Mouse (Mus musculus): Measurements from ENCODE around the gene Exosc2.
A peak's percentile ranks its signal among the peaks of the same experiment; 100 is the strongest.
"Not testable (repeated sequence)": the region's sequence is repeated elsewhere in the genome, so short reads cannot be mapped to it uniquely, and the experiment has no call there.

The Exosc2 gene

DNA sequence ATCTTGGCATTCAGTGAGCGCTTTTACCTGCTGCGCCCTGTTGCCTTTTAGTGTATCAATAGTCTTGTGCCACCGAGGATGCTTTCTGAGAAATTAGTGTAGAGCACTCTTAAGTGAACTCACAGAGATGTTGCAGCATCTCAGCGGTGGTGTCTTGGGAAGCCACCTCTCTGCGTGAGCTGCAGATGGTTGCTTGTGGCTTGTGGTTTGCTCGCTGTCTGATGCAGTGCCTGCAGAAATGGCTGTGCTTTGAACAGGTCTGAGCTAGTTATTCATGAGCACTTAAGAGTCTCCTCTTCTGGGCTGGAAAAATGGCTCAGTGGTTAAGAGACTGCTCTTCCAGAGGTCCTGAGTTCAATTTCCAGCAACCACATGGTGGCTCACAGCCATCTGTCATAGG lies 8.1 kb downstream of the Exosc2 start:
- no peak for DNase-seq

DNA sequence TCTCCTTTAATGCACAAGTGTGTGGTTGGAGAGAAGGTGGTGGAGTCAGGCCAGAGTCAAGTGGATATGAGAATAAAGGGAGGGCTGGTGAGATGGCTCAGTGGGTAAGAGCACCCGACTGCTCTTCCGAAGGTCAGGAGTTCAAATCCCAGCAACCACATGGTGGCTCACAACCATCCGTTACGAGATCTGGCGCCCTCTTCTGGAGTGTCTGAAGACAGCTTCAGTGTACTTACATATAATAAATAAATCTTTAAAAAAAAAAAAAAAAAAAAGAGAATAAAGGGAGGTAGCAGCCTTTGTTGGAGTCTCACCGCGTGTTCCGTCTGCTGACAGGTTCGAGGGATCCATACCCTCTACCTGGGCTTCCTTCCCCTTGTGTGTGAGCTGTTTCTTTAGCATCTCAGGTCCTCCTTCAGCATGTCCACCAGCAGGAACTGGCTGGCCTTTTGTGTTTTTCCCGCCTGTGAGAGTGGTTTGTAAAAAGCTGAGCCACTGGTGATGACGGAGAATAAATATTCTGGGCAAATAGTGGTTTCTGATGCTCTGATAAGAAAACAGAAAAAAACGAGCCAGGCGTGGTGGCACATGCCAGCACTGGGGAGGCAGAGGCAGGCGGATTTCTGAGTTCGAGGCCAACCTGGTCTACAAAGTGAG lies 10.7 kb downstream of the Exosc2 start:
- DNase-seq = not testable (repeated sequence)

DNA sequence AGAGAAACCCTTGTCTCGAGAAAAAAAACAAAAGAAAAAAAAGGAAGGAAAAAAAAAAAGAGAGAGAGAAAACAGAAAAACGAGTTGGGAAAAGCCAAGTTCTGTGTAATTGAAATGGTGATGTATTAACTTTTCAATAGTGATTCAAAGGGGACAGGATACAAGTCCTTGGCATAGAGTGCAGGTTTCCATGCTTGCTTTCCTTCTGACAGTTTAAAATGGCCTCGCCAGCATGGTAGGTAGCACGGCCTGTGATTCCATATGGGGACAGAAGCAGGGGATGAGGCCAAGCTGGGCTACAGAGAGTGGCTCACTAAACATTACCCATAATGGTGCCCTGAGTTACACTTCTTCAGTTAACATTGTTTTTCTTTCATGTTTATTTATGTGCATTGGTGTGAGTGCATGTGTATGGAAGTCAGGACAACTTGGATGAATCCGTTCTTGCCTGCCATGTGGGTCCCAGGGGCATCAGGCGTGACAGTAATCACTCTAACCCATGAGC lies 11.3 kb downstream of the Exosc2 start:
- DNase-seq = no peak

DNA sequence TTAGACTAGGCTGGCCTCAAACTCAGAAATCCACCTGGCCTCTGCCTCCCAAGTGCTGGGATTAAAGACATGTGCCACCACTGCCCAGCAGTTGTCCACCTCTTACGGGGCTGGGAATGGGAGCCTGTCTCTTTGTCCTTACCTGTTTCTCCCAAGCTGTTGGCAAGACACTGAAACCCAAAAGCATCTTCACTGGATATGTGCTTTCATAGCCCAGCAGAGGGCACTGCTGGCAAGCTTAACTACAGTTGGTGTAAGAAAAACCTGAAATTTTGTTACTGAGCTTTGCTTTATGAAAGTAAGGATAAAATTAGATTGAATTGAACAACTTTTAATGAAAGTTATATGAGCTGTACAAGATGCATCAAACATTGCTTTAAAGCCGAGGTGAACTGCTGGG lies 13.2 kb downstream of the Exosc2 start:
- peak; percentile 65 for DNase-seq

DNA sequence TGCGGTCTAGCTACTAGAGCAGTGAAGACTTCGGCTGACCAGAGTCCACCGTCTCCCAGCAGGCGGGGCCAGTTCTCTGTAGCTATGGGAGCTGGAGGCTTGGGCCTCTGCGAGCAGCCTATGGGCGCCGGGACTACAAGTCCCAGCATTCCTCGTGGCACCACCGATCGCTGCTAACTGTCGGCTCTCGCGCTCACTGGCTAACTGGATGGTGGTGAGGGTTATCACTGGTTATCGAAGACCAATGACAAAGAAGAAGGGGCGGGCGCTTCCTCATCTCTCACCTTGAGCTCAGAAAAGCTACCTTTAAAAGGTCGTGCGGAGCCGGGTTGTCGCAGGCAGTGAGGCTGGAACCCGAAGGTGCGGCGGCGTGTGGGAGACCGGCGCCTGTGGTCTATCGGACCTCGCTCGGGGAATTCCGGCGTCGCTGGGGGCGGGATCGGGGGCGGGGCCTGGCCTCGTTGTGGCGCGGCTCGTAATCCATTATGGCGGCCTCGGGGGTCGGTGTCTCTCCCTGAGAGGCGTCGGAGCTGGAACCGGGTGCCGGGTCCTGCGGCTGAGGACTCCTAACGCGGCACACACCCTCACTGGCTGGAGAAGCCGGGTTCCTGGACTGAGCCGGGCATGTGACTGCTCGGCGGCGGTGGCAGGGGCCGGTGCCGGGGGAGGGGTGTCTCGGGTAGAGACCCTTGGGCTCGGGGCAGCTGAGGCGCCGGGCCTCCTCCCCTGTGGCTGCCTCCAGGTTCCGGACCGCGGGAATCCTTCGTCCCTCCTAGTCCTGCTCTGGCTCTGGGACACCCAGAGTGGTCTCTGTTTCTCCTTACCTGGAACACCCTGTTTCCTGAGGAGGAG lies 17.8 kb downstream of the Exosc2 start, which contains the start of gene Abl1:
Gene Abl1, plus strand, starts transcription at position 303 of the 852 bp plus-strand sequence.
- DNase-seq = peak; percentile 97

DNA sequence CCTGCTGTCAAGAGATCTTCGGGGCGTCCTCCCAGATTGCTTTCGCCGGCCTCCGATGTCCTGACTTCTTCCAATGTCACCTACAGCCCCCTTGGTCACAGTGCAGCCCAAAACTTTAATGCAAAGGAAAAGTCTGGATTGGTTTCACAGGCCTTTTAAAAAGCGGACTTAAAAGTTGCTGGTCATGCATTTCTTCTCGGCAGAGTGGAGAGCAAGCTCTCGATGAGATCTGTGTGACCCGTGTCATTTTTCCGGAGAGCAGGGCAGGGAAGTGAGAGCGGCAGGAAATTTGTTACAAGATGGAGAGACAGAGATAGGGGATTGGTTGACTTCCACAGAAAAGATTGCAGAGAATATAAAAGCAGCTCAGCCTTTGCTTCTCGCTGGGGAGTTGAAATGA lies 18.5 kb downstream of the Exosc2 start:
- no peak for DNase-seq

DNA sequence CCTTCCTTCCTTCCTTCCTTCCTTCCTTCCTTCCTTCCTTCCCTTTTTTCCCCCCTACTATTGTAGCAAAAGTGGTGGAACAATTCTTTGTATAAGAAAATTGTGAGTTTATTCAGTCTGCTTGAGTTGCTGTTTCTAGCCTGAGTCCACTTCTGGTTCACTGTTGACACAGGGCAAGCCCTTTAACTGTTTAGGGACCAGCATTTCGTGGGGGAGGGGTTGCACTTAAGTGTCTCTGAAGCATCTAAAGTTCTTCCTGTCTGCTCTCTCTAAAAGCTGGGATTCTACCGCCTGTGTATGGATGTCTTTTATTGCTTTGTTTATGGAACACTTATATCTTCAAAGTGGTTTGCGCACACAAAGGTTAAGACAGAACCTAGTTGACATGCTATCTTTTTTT lies 19.5 kb downstream of the Exosc2 start:
- DNase-seq = no peak

DNA sequence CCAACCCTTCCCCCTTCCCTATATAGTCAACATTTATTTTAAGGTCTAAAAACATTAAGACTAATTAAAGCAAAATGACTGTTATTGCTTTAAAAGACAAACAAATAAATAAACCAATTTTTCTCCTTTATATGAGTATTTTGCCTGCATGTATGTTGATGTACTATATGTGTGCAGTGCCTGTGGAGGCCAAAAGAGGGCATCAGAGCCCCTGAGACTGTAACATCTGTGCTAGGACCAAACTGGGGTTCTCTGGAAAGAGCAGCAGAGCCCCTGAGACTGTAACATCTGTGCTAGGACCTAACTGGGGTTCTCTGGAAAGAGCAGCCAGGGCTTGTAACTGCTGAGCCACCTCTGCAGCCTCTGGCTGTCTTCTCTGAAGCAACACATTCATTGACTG lies 27.7 kb downstream of the Exosc2 start:
- DNase-seq = no peak

DNA sequence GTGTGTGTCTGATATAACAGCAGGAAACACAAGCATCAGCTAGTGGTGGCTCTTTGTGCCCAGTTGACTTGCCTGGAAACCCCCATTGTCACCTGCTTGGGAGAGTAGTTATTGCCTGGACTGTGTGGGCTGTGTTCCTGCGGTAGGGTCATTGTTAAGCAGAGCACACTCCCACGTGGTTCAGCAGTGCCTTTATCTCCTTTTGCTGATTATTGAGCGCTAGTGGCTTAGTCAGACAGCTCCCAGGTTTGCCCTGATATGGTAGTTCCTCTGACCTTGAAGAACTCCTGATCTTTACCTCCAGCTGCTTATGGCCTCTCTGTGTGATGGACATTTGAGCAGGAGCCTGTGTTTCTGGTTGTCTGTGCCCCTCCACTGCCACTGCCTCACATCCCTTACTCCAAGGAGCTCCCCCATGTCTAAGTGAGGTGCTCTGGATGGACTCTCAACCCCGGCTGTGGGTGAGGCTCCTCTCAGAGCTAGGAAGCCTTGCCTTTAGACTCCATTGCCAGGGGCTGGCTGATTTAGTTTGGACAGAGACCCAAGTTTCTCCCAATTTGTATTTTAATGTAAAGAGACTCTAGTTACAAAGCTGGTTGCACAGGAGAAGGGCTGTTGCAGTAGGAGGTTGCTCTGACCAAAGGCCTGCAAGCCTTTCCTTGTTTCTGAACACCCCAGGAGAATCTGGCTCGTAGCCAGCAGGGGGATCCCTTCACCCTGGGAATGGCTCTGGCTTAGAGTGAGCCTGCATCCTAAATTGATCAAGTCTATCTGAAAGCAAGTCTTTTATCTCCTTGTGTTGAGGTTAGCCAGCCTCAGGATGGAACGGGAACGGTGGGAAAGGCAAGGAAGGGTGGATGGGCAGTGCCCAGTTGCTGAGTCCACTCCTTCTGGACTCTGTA lies 30.3 kb downstream of the Exosc2 start:
- DNase-seq = no peak

DNA sequence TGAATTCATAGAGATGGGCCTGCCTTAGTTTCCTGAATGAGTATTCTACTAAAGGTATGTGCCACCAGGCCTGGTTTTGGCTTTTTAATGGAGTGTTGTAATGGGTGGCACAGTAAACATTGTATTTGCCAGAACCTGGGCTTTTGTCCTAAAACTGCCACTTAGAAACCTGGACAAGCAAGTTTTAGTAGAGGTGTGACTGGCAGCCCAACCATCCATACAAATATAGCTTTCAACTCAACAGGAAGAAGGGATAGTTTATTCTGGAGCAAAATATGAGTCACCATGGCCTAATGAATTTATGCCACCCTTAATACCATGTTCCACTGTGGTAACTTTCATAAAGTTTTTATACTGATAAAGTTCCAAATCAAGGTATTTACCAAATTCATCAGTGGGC lies 32.7 kb downstream of the Exosc2 start:
- no peak for DNase-seq

DNA sequence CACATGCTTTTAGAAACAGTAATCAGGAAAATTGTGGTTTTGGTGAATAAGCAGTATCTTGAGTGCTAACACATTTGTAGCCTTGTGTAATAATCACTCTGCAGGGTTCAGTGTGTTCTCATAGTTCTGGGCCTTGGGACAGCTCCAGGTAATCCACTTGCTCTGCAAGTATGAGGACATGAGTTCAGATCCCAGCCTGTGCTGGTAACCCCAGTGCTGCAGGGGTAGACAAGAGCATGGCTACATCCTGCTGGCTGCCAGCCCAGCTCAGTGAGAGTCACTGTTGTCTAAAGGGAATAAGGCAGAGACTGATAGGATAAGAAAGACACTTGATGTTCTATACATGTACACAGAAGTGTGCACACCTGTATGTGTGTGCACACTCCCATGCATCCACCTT lies 35.4 kb downstream of the Exosc2 start:
- no peak for DNase-seq

DNA sequence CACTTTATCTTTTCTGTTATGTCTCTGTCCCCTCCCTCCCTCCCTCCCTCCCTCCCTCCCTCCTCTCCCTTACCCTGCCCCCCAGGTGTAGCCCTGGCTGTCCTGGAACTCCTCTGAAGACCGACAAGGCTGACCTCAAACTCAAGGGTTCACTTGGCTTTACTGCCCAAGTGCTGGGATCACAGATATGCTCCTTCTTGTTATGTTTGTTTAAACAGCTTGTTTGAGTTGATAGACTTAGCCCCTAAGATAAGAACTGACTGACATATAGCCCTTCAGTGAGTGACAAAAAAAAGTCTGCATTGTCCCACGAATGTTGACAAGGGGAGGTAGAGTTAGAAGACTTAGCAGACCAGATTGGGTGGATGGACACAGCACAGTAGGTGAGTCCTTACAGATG lies 36.0 kb downstream of the Exosc2 start:
- no peak for DNase-seq

DNA sequence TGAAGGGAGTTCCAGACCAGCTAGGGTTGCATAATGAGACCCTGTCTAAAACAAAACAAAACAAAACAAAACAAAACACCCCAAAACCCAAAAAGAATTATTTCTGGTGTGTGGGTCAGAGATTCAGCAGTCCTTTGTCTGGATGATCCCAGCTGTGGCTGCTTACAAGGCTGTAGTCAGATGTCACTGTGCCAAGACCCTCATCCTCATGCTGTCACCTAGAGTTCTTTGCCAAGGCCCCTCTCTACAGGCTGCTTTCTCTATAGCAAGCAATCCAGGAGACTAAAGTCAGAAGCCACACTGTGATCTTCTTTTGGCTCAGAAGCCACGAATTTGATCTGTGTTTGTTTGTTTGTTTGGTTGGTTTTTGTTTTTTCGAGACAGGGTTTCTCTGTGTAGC lies 42.2 kb downstream of the Exosc2 start:
- DNase-seq = no peak

DNA sequence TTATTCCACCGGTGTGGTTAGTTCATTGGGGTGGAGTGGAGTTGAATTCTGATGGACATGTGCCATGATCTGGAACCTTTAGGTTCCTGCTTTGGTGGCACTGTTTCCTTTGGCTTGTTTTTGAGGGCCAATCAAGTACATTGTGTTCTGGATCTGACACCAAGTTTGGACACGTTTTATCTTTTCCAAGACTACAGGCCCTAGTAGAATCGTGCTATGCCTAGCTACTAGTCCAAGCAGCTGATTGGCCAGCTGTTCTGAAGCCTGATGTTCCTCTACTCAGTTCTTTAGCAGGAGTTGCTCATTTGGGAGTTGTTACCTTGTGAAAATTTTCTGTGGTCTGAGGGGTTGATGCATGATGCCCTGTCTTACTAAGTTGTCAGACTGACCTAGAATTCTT lies 43.3 kb downstream of the Exosc2 start:
- no peak for DNase-seq

DNA sequence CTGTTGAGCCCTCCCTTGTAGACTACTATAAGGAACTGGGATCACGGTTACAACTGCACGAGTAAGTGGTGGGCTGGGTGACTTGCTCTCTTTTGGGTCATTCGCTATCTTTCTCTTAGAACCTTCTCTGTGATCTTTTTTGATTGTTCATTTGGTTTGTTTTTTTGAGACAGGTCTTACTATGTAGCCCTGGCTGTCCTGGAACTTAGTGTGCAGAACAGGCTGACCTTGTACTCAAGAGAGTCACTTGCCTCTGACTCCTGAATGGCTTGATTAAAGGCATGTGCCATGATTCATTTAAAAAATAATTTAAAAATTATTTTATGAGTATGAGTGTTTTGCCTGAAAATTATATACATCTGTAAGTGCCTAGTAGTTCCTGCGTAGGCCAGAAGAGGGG lies 44.3 kb downstream of the Exosc2 start:
- no peak for DNase-seq

DNA sequence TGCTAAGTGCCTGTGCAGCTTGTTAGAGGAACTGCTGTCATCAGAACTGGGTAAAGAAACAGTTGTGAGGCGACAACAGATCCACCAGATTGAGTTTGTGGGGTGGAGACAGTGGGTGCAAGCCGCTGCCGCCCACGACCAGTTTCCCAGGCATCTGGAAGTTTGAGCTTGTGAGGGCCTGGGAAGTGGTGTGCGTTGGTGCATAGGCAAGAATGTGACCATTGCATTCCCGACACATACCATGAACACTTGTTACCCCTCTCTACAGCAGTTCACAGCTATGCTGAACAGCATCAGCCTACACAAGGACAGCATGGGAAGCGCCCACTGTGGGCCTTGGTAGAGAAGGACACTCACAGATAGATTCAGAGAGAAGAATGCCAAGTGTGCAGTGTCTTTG lies 45.5 kb downstream of the Exosc2 start:
- DNase-seq = no peak

DNA sequence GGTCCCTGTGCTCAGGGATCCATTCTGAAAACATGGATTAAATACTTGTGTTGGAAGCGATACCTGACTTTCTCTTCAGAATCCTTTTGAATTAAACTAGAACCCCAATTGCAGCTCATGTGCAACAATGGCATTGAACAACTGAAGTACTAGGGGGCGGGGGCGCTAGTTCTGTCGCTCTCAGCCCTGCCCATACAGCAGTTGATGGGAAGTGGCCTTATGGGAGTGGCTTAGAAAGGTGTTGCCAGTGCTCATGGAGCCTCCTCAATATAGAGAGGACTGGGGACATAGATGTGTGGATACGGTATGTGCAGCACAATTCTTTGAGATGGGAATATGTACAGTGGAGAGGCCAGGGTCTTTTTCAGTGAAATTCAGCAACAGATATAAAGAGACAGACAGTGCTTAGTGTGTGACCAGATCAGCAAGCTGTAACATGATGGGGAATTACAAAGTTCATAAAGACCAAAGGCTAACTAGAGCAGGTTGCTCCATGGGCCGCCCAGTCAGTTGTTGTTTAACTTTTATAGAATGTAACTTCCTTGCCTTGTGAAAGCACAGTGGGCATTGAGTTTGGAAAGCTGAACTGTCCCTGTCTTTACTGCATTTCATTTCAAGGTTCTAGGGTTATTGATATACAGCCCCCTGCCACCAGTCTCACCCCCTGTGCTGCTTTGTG lies 48.8 kb downstream of the Exosc2 start:
- DNase-seq = no peak

DNA sequence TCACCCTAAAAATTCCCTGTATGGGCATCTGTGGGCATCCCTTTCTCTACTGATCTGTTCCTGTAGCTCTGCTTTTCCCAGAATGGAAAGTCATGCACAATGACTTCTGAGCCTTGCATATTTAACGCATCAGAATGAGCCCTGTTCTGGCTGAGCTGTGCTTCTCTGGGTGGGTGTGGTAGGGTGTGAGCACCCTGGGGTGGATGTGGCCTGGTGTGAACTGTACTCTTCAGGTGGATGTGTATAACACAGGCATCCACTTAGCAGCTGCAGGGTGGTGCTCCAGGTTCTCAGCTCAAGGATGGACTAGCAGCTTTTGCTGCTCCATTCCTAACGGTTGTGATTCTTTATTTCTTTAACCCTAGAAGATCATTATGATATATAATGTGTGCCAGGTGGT lies 49.4 kb downstream of the Exosc2 start:
- DNase-seq = no peak

DNA sequence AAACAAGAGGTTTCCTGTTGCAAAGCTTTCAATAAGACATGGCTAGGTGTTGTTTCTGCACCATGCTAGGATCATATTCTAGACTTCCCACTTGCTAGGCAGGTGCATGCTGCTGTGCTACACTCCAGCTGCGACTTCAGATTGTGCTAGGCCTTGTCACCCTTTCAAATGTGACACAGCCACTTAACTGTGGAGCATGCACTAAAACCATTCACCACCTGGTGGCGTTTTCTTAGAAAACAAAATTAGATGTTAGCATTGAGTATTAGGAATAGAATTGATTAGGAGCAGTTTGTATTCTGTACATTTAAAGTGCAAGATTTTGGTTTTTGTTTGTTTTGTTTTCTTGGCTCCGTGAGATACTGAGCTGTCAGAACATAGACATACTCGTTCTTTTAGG lies 50.3 kb downstream of the Exosc2 start:
- no peak for DNase-seq

DNA sequence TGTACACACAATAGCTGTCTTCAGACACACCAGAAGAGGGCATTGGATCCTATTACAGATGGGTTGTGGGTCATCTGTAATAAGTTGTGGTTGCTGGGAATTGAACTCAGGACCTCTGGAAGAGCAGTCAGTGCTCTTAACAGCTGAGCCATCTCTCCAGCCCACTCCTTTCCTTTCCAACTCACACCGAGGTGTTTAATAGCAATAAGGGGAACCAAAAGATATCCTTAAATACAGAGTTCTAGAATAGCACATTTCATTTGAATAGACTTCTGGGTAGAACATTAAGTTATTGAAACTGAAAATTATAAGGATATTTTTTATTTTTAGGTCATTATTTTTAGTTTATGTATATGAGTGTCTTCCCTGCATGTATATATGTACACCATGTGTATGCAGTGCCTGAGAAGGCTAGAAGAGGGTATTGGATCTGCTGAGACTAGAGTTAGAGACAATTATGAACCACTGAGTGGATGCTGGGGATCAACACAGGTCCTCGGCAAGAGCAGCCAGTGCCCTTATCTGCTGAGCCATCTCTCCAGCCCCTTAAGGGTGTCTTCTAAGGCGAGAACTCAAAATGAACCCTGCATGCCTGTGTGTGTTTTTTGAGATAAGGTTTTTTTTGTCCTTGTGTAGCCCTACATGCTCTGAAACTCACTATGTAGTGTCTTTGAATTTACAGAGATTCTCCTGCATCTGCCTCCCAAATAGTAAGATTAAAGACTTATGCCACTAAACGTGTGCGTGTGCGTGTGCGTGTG lies 54.4 kb downstream of the Exosc2 start:
- no peak for DNase-seq

DNA sequence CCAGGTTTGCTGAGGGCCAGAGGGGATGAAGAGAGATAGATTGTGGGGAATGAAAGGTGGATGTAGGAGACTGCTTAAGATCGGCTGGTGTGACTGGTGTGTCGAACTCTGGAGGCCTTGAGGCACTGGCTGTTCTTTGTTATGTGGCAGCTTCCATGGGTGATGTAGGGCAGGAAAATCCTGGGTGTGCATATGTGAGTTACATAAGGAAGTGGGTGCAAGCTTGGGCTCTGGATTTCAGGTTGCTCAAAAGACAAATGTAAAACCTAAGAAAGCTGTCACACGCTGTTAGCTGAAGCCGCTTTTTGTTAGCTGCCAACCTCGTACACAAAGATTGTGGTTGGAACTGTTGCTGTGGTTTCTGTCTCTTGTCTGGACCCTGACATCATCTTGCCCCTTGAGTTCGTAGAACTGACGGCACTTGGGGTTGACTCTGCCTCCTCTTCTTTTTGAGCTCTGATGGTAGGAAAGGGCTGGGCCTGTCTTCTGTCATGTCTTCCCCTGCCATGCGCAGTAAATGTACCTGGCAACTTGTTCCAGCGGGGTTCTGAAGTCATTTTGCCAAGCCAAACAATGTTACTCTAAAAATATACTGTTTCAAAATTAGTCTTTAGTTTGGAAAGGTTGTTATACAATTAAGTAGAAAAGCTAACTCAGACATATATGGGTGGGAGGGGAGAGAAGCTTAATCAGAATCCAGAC lies 57.2 kb downstream of the Exosc2 start:
- DNase-seq = no peak
